Mouse (Mus musculus) testis, adult 2 months (tissue): ENCODE results near the gene Gabarapl2. TPM values are rescaled to one million over a fixed set of nuclear protein-coding genes. Genes with fewer than 3 reads are reported as not detected.
A peak's percentile ranks its signal among the peaks of the same experiment; 100 is the strongest.

ENCODE experiments used
- H3K27ac ChIP-seq: fragments of 200-500 bp; 2 replicates; pipeline ENCODE4 v1.5.1; 2012; ENCODE audit warnings: low read depth, low read length; ENCODE audit not compliant: control insufficient read depth, insufficient read depth
- H3K27me3 ChIP-seq: fragments of 200-500 bp; 2 replicates; pipeline ENCODE4 v1.6.1; 2012; ENCODE audit warnings: mild to moderate bottlenecking, low read length, moderate library complexity; ENCODE audit not compliant: control insufficient read depth, insufficient read depth
- H3K36me3 ChIP-seq: fragments of 200-500 bp; 2 replicates; pipeline ENCODE4 v1.6.1; 2012; ENCODE audit warnings: mild to moderate bottlenecking, low read length; ENCODE audit not compliant: control insufficient read depth, insufficient read depth
- H3K4me1 ChIP-seq: fragments of 200-500 bp; 2 replicates; pipeline ENCODE4 v1.6.1; 2012; ENCODE audit warnings: low read length; ENCODE audit not compliant: control insufficient read depth, insufficient read depth
- H3K4me3 ChIP-seq: fragments of 200-500 bp; 2 replicates; pipeline ENCODE4 v1.5.1; 2012; ENCODE audit warnings: low read depth, mild to moderate bottlenecking, low read length, moderate library complexity, mixed read lengths; ENCODE audit not compliant: control insufficient read depth
- CTCF ChIP-seq: fragments of 200-500 bp; IDR thresholded peaks from 2 replicates; pipeline ENCODE4 v1.5.1; 2012; ENCODE audit warnings: low read depth, mild to moderate bottlenecking, inconsistent platforms, low read length, moderate library complexity; ENCODE audit not compliant: control insufficient read depth, insufficient read depth, insufficient replicate concordance
- POLR2A ChIP-seq: fragments of 200-500 bp; IDR thresholded peaks from 2 replicates; pipeline ENCODE4 v1.6.1; 2012; ENCODE audit warnings: low read depth, mild to moderate bottlenecking, inconsistent platforms, low read length, moderate library complexity; ENCODE audit not compliant: control insufficient read depth
- polyA plus RNA-seq: library from polyadenylated mRNA; depleted of rRNA; stranded (reverse); fragments of >200 nt; gene quantifications from 2 replicates; pipeline ENCODE4 v1.2.3, GENCODE M21; 2012

Gabarapl2 gene
- polyA plus RNA-seq, 1 experiment = 24.3 TPM

DNA sequence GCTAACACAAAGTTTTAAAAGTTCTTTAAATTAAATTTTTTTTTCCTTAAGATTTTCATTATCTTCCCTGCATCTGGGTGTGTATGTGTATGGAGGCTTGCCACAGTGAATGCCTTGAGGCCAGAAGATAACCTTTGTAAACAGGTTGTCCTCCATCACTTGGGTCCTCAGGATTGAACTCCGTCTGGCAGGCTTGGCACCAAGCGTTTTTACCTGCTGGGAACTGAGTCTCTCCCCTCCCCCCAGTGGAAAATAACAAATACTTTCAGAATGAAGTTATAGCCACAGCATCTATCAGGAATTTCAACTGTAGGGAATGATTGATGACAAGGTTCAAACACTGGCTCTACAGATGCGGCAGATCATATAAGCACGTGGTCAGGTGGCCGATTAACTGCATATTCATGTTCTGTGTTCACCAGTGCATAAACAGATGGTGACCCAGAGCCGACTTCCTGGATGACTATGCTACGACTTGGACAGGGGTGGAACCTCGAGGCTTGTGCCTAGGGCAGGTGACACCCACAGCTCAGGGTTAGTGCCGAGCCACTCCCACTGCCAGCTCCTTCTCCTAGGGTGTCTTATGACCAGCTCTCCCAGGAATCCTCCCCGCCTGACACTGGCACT lies 874 bp upstream of the Gabarapl2 start:
- no peak overlapping the region for H3K27ac ChIP-seq
- peak overlapping the region; percentile 97 for H3K4me3 ChIP-seq

DNA sequence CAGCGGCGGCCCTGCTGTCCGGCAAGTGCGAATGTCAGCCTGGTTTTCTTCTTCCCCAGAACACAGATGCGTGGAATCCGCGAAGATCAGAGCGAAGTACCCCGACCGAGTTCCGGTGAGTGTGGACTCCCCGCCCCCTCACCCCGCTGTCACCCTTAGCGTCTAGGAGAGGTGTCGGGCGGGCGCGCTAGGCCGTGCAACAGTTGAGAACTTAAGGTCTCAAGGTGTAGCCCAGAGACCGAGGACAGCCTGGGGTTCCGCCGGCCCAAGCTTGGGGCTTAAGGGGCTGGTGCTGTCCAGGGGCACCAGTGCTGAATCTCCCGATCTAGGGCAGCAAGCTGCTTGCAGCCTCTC lies 575 bp downstream of the Gabarapl2 start:
- Histone ChIP-seq H3K4me1 (peaks cover 16% of the 10 kb centered on the region), H3K4me3 (peak overlapping the region; percentile 97)

More for the DNA sequence above, 874 bp upstream of the Gabarapl2 start:
- Histone ChIP-seq H3K36me3 (no peaks in the 10 kb centered on the region), H3K4me1 (peaks cover 16% of the 10 kb centered on the region), H3K27me3 (no peaks in the 10 kb centered on the region)
- TF ChIP-seq POLR2A = no peak
- no peak for TF ChIP-seq CTCF

DNA sequence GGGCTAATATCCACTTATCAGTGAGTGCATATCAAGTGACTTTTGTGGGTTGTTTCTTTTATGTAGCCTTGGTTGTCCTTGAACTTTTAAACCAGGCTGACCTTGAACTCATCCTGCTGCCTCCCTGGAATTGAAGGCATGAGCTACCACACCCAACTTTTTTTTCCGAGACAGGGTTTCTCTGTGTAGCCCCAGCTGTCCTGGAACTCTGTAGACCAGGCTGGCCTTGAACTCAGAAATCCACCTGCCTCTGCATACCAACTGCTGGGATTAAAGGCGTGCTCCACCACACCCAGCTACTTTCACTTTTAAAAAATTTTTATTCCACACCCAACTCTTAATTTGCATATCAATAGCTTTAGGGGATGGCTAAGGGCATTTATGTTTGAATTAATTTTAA lies 3.0 kb downstream of the Gabarapl2 start:
- Histone ChIP-seq H3K27me3 (no peaks in the 10 kb centered on the region), H3K4me1 (peaks cover 16% of the 10 kb centered on the region)

More for the DNA sequence above, 575 bp downstream of the Gabarapl2 start:
- Histone ChIP-seq H3K27ac (peak overlapping the region; percentile 58), H3K36me3 (no peaks in the 10 kb centered on the region), H3K27me3 (no peaks in the 10 kb centered on the region)
- TF ChIP-seq CTCF (no peak), POLR2A (peak; percentile 25; the same call in 1 of the 2 replicates)

DNA sequence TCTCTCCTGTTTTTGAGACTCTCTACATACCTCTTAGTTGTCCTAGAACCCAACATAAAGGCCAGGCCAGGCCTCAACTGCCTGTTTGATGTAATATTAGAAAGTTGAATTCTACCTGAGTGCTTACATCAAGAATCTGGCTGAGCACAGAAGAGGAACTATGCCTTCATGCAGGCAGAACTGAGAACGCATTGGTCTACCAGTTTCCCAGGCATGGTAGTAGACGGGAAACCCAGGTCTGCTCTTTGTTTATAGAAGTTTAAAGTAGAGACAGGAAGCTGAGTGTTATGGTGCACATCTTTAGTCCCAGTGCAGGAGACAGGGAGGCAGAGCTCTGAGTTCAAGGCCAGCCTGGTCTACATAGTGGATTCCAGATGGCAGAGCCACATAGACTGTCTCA lies 6.6 kb downstream of the Gabarapl2 start:
- Histone ChIP-seq H3K4me1 (peaks cover 2% of the 10 kb centered on the region), H3K4me3 (no peak overlapping the region), H3K27me3 (no peaks in the 10 kb centered on the region), H3K27ac (no peak overlapping the region), H3K36me3 (no peaks in the 10 kb centered on the region)
- TF ChIP-seq POLR2A = no peak
- no peak for TF ChIP-seq CTCF

More for the DNA sequence above, 3.0 kb downstream of the Gabarapl2 start:
- TF ChIP-seq CTCF = no peak
- no peak for TF ChIP-seq POLR2A
- Histone ChIP-seq H3K4me3 (no peak overlapping the region), H3K27ac (no peak overlapping the region), H3K36me3 (no peaks in the 10 kb centered on the region)

DNA sequence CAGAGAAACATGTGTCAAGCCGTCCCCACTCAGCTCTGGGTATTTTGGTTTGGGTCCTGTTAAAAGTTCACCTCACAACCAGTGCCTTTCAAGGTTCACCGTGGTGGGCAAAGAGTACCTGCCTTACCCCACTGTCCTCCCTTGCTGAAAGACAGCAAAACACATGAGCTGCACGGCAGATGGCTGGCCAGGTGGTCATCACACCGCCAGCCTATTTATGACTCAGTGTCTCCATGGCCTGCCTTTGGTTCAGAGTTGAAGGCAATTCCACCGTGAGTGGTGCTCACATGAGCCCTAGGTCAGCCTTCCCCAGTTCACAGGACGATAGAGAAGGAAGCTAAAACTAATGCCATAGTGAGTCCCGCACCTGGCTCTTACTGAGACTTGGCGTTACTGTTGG lies 7.5 kb downstream of the Gabarapl2 start:
- TF ChIP-seq CTCF (no peak), POLR2A (no peak)
- no peaks in the 10 kb centered on the region for H3K36me3 ChIP-seq
- no peak overlapping the region for H3K4me3 ChIP-seq

DNA sequence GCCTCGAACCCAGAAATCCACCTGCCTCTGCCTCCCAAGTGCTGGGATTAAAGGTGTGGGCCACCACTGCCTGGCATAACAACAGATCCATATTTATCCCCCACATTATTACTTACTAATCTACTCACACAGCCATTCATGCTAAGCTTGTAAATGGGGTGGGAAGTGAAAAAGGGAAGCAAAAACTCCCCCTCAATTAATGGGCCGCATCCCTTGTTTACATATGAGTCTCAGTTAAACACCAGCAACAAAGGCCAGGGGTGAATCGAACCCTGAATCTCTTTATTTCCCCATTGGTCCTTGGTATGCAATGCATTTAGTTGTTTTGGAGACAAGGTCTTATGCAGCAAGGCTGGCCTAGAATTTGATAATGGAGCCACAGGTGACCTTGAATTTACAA lies 10.3 kb downstream of the Gabarapl2 start:
- H3K27ac ChIP-seq = no peak overlapping the region
- no peaks in the 10 kb centered on the region for H3K27me3 ChIP-seq
- no peaks in the 10 kb centered on the region for H3K36me3 ChIP-seq

More for the DNA sequence above, 7.5 kb downstream of the Gabarapl2 start:
- H3K4me1 ChIP-seq = no peaks in the 10 kb centered on the region
- H3K27me3 ChIP-seq = no peaks in the 10 kb centered on the region
- no peak overlapping the region for H3K27ac ChIP-seq

DNA sequence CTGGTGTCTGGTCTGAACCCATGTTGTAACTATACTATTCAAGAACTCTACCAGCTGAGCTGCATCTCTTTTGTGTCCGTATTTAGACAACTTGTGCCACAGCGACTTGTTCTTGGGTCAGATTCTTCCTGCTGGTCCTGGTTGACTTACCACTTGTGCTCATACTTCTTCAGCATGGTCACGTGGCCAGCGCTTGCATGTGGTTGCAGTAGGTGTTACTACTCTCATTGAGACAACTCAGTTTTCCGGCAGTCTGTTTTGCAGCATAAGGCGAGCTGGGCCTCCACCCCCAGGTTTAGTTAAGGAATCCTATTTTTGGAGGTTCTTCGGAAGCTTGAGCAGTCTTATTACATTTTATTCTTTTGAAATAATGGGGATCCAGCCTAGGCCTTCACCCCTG lies 10.8 kb downstream of the Gabarapl2 start:
- H3K4me3 ChIP-seq = no peak overlapping the region
- TF ChIP-seq POLR2A (no peak), CTCF (no peak)
- H3K4me1 ChIP-seq = no peaks in the 10 kb centered on the region
- no peaks in the 10 kb centered on the region for H3K36me3 ChIP-seq
- H3K27me3 ChIP-seq = no peaks in the 10 kb centered on the region
- H3K27ac ChIP-seq = no peak overlapping the region

More for the DNA sequence above, 10.3 kb downstream of the Gabarapl2 start:
- Histone ChIP-seq H3K4me3 (no peak overlapping the region), H3K4me1 (no peaks in the 10 kb centered on the region)
- TF ChIP-seq CTCF = no peak
- no peak for TF ChIP-seq POLR2A
